In genomic region chr13:63562972-63563780, GRCm38 (mm10) we compare ENCODE assay signal across 8 mouse cellular contexts. TPM values are rescaled to one million over a fixed set of nuclear protein-coding genes. Genes with fewer than 3 reads are reported as not detected.
DNase-seq lines count a peak whose midpoint lies in the region; ATAC-seq and TF ChIP-seq lines count a peak whose summit lies in the region.

No protein-coding gene starts in this region.

- H3K9me3 ChIP-seq in erythroblast, embryonic 14.5 days (ENCODE audit: control insufficient read depth, low read length): no peaks in the 10 kb centered on the region
- H3K9me3 ChIP-seq in liver, embryonic 12.5 days (replicated peaks): no peaks in the 10 kb centered on the region
- no peaks in the 10 kb centered on the region for H3K9me3 ChIP-seq in stomach, embryonic 14.5 days (ENCODE audit: control insufficient read depth, low read depth, low read length)

- ATAC-seq in erythroblast, adult 5-6 weeks (replicated peaks; ENCODE audit: low FRiP score, poor library complexity, severe bottlenecking): no peak
- peak; percentile 74 for ATAC-seq in liver, embryonic 12.5 days
- peak; percentile 59 for ATAC-seq in stomach, embryonic 14.5 days (ENCODE audit: insufficient number of reproducible peaks, insufficient read depth, low FRiP score, low read depth)

- H3K36me3 ChIP-seq in erythroblast, embryonic 14.5 days (ENCODE audit: control insufficient read depth): peaks cover 29% of the 10 kb centered on the region
- H3K36me3 ChIP-seq in heart, adult 2 months (ENCODE audit: control insufficient read depth, insufficient read depth, low read length): no peaks in the 10 kb centered on the region
- no peaks in the 10 kb centered on the region for H3K36me3 ChIP-seq in kidney, adult 2 months (ENCODE audit: control insufficient read depth, insufficient read depth, low read length)
- H3K36me3 ChIP-seq in liver, embryonic 12.5 days: peaks cover 22% of the 10 kb centered on the region
- peaks cover 26% of the 10 kb centered on the region for H3K36me3 ChIP-seq in stomach, embryonic 14.5 days (ENCODE audit: control insufficient read depth, insufficient read depth, low read length)

- no peak for TF ChIP-seq CTCF in heart, adult 2 months (IDR thresholded peaks at IDR 0.05)
- TF ChIP-seq CTCF in kidney, adult 2 months (conservative IDR thresholded peaks at IDR 0.05; ENCODE audit: insufficient read depth, insufficient read length, low read depth, low read length): no peak

- H3K4me2 ChIP-seq in liver, embryonic 12.5 days: peak overlapping the region; percentile 97
- H3K4me2 ChIP-seq in stomach, embryonic 14.5 days (replicated peaks; ENCODE audit: low read depth, low read length): peak overlapping the region; percentile 95

- H3K9ac ChIP-seq in heart, adult 2 months (ENCODE audit: low read depth, low read length): peak overlapping the region; percentile 92
- H3K9ac ChIP-seq in liver, embryonic 12.5 days: peak overlapping the region; percentile 89
- peak overlapping the region; percentile 100 for H3K9ac ChIP-seq in stomach, embryonic 14.5 days (replicated peaks; ENCODE audit: low read depth, low read length)

- H3K27me3 ChIP-seq in erythroblast, embryonic 14.5 days (ENCODE audit: control insufficient read depth): peaks cover 2% of the 10 kb centered on the region
- no peaks in the 10 kb centered on the region for H3K27me3 ChIP-seq in heart, adult 2 months (ENCODE audit: control insufficient read depth, insufficient read depth, low read length)
- H3K27me3 ChIP-seq in kidney, adult 2 months (replicated peaks; ENCODE audit: control insufficient read depth, insufficient read depth, low read length): no peaks in the 10 kb centered on the region
- no peaks in the 10 kb centered on the region for H3K27me3 ChIP-seq in liver, embryonic 12.5 days (replicated peaks)
- H3K27me3 ChIP-seq in stomach, embryonic 14.5 days (ENCODE audit: control insufficient read depth, insufficient read depth, low read length): no peaks in the 10 kb centered on the region

- H3K27ac ChIP-seq in heart, adult 2 months: peak overlapping the region; percentile 96
- H3K27ac ChIP-seq in kidney, adult 2 months (ENCODE audit: insufficient read depth, low read depth, low read length): peak overlapping the region; percentile 80
- H3K27ac ChIP-seq in liver, embryonic 12.5 days: peak overlapping the region; percentile 95
- peak overlapping the region; percentile 99 for H3K27ac ChIP-seq in stomach, embryonic 14.5 days (ENCODE audit: low read length)

- peaks cover 1% of the 10 kb centered on the region; the same call in 1 of the 2 replicates for H3K79me2 ChIP-seq in heart, adult 2 months (replicated peaks; ENCODE audit: control insufficient read depth, insufficient read depth, low read length)

- TF ChIP-seq EP300 in heart, adult 2 months (IDR thresholded peaks at IDR 0.05; ENCODE audit: insufficient read depth, low read depth, low read length): 0 out of 2 replicates have a peak, but pooled peaks have one; percentile 21

- under 1% methylated on average over 50 of the region's 51 CpGs for WGBS in heart, adult 2 months
- under 1% methylated on average over 51 of the region's 51 CpGs for WGBS in kidney, adult 2 months
- under 1% methylated on average over 51 of the region's 51 CpGs for WGBS in liver, embryonic 12.5 days (ENCODE audit: insufficient replicate concordance)
- under 1% methylated on average over 51 of the region's 51 CpGs for WGBS in stomach, embryonic 14.5 days

- peak overlapping the region; percentile 100 for H3K4me3 ChIP-seq in erythroblast, embryonic 14.5 days (replicated peaks)
- H3K4me3 ChIP-seq in heart, adult 2 months: peak overlapping the region; percentile 78
- peak overlapping the region; percentile 66 for H3K4me3 ChIP-seq in kidney, adult 2 months (ENCODE audit: insufficient read depth, low read depth, low read length)
- H3K4me3 ChIP-seq in liver, embryonic 12.5 days: peak overlapping the region; percentile 83
- peak overlapping the region; percentile 95 for H3K4me3 ChIP-seq in stomach, embryonic 14.5 days (ENCODE audit: low read depth, low read length)

- intact Hi-C loops in heart, adult 2 months (cut with DNase I): loop anchor here (1.0 to 10.0 kb wide), 5 partner anchors 17 to 602 kb away; partner anchors contain the start of gene Habp4

- peaks cover 77% of the 10 kb centered on the region for H3K4me1 ChIP-seq in erythroblast, embryonic 14.5 days (ENCODE audit: control insufficient read depth)
- no peaks in the 10 kb centered on the region; the same call in 1 of the 2 replicates for H3K4me1 ChIP-seq in heart, adult 2 months (ENCODE audit: control insufficient read depth, insufficient read depth, low read length)
- H3K4me1 ChIP-seq in kidney, adult 2 months (ENCODE audit: control insufficient read depth, insufficient read depth, low read length): peaks cover 5% of the 10 kb centered on the region; the same call in 1 of the 2 replicates
- peaks cover 61% of the 10 kb centered on the region for H3K4me1 ChIP-seq in liver, embryonic 12.5 days
- H3K4me1 ChIP-seq in stomach, embryonic 14.5 days (ENCODE audit: control insufficient read depth, insufficient read depth, low read length): peaks cover 26% of the 10 kb centered on the region

- TF ChIP-seq POLR2A in heart, adult 2 months (IDR thresholded peaks at IDR 0.05; ENCODE audit: insufficient read depth, low read depth, low read length): peak; percentile 89
- TF ChIP-seq POLR2A in kidney, adult 2 months (IDR thresholded peaks at IDR 0.05; ENCODE audit: low read depth, low read length): peak; percentile 55

- peak; percentile 89 for DNase-seq in embryo, embryonic 9.5 days (ENCODE audit: extremely low spot score)
- DNase-seq in heart, adult 2 months: peak; percentile 87 to 88
- peak; percentile 78 for DNase-seq in kidney, adult 2 months
- DNase-seq in natural killer cell, adult 2 months (ENCODE audit: low spot score in 2 of 2): peak; percentile 59 to 66

RNA-seq across cellular contexts. Expression of gene Ptch1, which starts 10.2 kb away (rescaled TPM):
- polyA plus RNA-seq in erythroblast, embryonic 14.5 days (2012): 0.26 and 0.93 TPM in 2 replicates
- 2.5 and 4.8 TPM in 2 replicates for total RNA-seq in erythroblast, adult 5-6 weeks (2015; ENCODE audit: low replicate concordance)
- 1.5 and 2.5 TPM in 2 replicates for total RNA-seq in erythroblast, adult 5-6 weeks (2017; ENCODE audit: low replicate concordance)
- total RNA-seq in heart, adult 2 months (2021): 10 to 100 TPM in 1 of 2 experiments, 1 to 10 TPM in 1; 9.3 to 16.4 TPM
- polyA plus RNA-seq in heart, adult 2 months (2012; rRNA removed): 6.7 and 9.2 TPM in 2 replicates
- polyA plus RNA-seq in kidney, adult 2 months (2012; rRNA removed): 17.5 and 19.6 TPM in 2 replicates
- 7.0 TPM in 2 replicates for polyA plus RNA-seq in liver, embryonic 12.5 days (2016; fragmentation: Nextera tagmentation; extraction: Ambion mirVana)
- polyA plus RNA-seq in stomach, embryonic 14.5 days (2014; fragmentation: Nextera tagmentation; extraction: Ambion mirVana): 71.5 and 79.8 TPM in 2 replicates
